Mouse (Mus musculus): ENCODE data around the gene Mark2.

Mark2 gene

GRCm38 (mm10) chr19:7295071-7295658 is 46.5 kb downstream of the Mark2 start:
- DNase-seq (ENCODE audit: low read depth, low spot score): no peak

GRCm38 (mm10) chr19:7294098-7294876 is 47.4 kb downstream of the Mark2 start:
- DNase-seq (ENCODE audit: low read depth, low spot score): no peak

- no peak for DNase-seq (ENCODE audit: low read depth, low spot score)
Measured at GRCm38 (mm10) chr19:7291958-7292709, 49.5 kb downstream of the Mark2 start.

- no peak for DNase-seq (ENCODE audit: low read depth, low spot score)
Measured at GRCm38 (mm10) chr19:7289767-7290166, 51.9 kb downstream of the Mark2 start.

GRCm38 (mm10) chr19:7288288-7288687 is 53.4 kb downstream of the Mark2 start:
- DNase-seq (ENCODE audit: low read depth, low spot score): no peak

GRCm38 (mm10) chr19:7286563-7287315 is 54.9 kb downstream of the Mark2 start:
- DNase-seq (ENCODE audit: low read depth, low spot score): no peak

GRCm38 (mm10) chr19:7280557-7281330 is 60.9 kb downstream of the Mark2 start:
- DNase-seq (ENCODE audit: low read depth, low spot score): no peak

GRCm38 (mm10) chr19:7279114-7279513 is 62.5 kb downstream of the Mark2 start:
- peak; percentile 76 for DNase-seq (ENCODE audit: low read depth, low spot score)

- no peak for DNase-seq (ENCODE audit: low read depth, low spot score)
Measured at GRCm38 (mm10) chr19:7278200-7278906, 63.3 kb downstream of the Mark2 start.

GRCm38 (mm10) chr19:7276796-7277195 is 64.9 kb downstream of the Mark2 start:
- no peak for DNase-seq (ENCODE audit: low read depth, low spot score)

- DNase-seq (ENCODE audit: low read depth, low spot score): no peak
Measured at GRCm38 (mm10) chr19:7276053-7276659, 65.5 kb downstream of the Mark2 start.

GRCm38 (mm10) chr19:7275131-7275789 is 66.4 kb downstream of the Mark2 start:
- DNase-seq (ENCODE audit: low read depth, low spot score): no peak

GRCm38 (mm10) chr19:7274326-7274990 is 67.2 kb downstream of the Mark2 start:
- no peak for DNase-seq (ENCODE audit: low read depth, low spot score)

GRCm38 (mm10) chr19:7273486-7273885 is 68.2 kb downstream of the Mark2 start:
- DNase-seq (ENCODE audit: low read depth, low spot score): no peak

- DNase-seq (ENCODE audit: low read depth, low spot score): peak; percentile 41
Measured at GRCm38 (mm10) chr19:7269290-7270044, 72.2 kb downstream of the Mark2 start.

GRCm38 (mm10) chr19:7268722-7269090 is 73.0 kb downstream of the Mark2 start:
- peak; percentile 85 for DNase-seq (ENCODE audit: low read depth, low spot score)

- DNase-seq (ENCODE audit: low read depth, low spot score): peak; percentile 81
Measured at GRCm38 (mm10) chr19:7267781-7268721, 73.6 kb downstream of the Mark2 start.

Data from forelimb bud, embryonic 11.5 days (tissue).